Mouse (Mus musculus) layer of hippocampus, adult 18-20 months (tissue): ENCODE data around the gene Ajuba. TPM values are rescaled to one million over a fixed set of nuclear protein-coding genes. Genes with fewer than 3 reads are reported as not detected.
"Not testable (repeated sequence)": the region's sequence is repeated elsewhere in the genome, so short reads cannot be mapped to it uniquely, and the experiment has no call there.

Source experiments
- DNase-seq, 2 experiments: peaks; one replicate each; pipeline ENCODE4 v3.0.0; 2022; ENCODE audit warnings: low spot score in 2 of 2
- long read RNA-seq: library from polyadenylated mRNA; stranded (forward); transcript quantifications from one replicate; pipeline ENCODE4 v2.0.0, GENCODE M21; 2021
- total RNA-seq, 2 experiments: library from RNA; stranded (reverse); gene quantifications; 2 replicates each; pipeline ENCODE4 v1.2.3; 2021

The Ajuba gene
- total RNA-seq: under 1 TPM; 0.86 to 0.89 TPM
- long read RNA-seq, partial matches to known transcripts: 1 of 3 reads
- long read RNA-seq, other reads (novel, unspliced or antisense): 0 of 3 reads

DNA sequence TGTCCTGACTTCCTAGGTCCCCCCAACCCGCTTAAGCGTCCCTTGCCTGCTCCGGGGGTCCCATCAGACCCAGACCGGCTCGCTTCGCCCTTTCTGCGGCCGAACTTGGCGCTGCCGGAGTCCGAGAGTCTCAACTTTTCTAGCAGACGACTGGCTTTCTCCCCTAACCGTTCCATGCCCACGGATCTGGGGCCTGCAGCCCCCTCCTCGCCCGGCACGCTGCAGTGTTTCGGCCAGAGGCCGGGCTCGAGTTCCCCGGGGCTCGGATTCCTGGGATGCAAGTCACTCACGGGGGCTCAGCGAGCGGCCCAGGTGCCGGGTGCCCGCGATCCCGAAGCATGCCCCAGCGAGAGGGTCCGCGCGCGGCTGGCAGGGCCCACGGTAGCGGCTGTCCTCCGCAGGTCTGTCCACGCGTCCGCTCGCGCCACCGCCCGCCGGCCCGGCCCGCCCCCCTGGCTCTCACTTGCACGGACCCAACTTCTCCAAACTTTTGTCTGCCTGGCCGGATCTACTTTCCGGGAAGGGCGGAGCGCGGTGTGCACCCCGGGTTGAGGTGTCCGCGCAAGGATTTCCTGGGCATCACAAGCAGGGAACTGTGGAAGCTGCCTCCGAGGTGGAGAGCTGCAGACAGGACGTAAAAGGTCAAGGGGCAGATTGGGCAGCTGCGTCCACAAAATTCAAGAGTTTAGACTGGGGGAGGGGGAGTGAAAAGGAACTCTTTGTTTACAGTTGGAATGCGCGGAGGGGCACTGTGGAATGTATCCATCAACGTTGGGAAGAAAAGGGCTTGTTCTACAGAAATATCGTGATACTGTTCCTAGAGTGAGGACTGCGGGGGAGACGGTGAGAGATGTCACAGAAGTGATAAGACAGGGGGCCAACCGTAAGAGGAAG lies at the start of gene Ajuba:
Gene Ajuba (minus strand): TSS at position 470 of the 894 bp plus-strand sequence.
- peak in 1 of 2 experiments; percentile 67 for DNase-seq

DNA sequence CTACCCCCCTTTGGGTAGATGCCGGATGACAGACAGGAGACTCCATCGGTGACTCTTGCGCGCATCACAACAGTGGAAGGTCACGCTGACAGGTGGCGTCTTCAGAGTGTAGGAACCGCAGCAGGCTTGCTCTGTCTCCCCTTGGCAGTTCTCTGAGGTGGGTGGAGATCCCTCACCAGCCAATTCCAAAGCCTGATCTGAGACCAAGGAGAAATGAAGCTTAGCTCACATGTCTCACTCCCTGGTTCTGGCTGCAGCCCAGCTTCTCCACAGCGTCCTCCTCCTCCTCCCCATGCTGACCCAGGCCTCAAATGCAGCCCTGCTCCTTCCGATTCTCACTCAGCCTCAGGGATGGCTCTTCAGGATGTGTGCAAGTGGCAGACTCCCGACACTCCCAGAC lies 47.6 kb upstream of the Ajuba start:
- DNase-seq: no peak

DNA sequence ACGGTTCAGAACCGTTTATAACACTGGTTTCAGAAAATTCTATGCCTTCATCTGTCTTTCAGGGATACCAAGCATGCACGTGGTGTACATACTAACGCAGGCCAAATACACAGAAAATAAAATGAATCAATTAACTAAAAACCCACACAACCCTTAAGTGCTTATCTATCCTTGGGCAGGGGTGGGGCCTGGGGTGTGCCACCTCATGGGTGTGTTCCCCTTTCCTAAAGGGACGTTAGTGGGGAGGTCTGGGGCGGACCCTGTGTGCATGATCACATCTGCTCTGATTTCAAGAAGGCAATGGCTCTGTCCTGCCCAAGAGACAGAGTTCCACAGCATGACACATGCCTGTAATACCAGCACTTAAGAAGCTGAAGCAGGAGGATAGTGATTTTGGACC lies 46.0 kb upstream of the Ajuba start:
- no peak for DNase-seq

DNA sequence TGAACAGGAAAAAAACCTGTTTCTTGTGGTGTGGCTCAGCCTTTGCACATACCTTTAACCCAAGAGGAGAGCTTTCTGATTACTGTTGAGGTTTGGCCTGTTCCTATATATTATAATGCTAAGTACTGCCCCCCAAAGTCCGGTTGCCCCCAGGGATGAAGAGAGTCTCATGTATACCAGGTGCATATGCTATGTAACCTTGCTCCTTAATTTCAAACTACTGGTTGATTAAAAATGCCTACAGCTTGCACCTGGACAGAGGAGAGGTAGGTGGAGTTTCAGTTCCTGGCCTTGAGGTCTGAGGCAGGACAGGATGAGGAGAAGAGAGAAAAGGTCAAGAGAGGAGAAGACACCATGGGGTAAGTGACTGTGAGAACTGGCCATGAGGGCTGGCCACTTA lies 43.8 kb upstream of the Ajuba start, which contains the start of gene Psmb11:
Gene Psmb11 (plus strand): TSS at position 301 of the 400 bp plus-strand sequence.
- no peak for DNase-seq

DNA sequence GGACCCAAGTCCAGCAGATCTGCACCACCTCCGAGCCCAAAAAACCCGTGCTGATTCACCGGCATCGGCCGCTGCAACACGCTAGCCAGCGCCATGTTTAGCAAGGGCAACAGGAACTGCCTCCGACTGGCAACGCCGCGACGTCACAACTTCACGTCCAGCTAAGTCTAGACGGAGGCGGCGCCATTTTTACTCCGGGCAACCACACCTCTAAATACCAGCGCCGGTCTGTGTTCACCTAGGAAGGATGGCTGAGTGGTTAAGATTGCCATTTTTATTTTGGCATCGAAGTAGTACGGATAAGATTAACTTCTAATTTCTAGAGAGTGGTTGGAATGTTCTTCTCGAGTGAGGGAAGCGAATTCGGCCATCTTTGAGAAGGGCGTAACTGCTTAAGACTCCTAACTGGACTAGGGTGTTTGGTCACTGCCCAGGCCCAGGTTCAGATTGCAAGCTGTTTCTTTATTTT lies 40.6 kb upstream of the Ajuba start, which contains the start of gene Psmb5:
Gene Psmb5 (minus strand): TSS at position 126 of the 469 bp plus-strand sequence.
- peak; percentile 84 to 93 for DNase-seq

- DNase-seq: no peak
These were observed 40.0 kb upstream of the Ajuba start for GRCm38 (mm10) chr14:54617152-54617896.

- DNase-seq: no peak
These were observed 39.0 kb upstream of the Ajuba start for GRCm38 (mm10) chr14:54616226-54616825.

DNA sequence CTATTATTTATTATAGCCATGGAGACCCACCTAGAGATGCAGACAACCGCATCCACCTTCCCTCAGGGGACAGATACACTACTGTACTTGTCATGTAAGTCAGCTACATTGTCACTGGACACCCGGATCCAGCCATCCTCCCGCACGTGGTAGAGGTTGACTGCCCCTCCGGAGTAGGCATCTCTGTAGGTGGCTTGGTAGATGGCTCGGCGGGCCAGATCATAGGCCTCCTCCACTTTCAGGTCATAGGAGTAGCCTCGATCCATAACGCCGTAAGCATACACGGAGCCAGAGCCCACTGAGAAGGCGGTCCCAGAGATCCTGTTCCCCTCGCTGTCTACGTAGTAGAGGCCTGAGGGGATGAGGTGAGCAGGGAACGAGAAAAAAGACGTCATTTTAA lies 36.8 kb upstream of the Ajuba start:
- not testable (repeated sequence) for DNase-seq

- peak; percentile 75 to 87 for DNase-seq
These were observed 33.3 kb upstream of the Ajuba start for GRCm38 (mm10) chr14:54610648-54611047.

DNA sequence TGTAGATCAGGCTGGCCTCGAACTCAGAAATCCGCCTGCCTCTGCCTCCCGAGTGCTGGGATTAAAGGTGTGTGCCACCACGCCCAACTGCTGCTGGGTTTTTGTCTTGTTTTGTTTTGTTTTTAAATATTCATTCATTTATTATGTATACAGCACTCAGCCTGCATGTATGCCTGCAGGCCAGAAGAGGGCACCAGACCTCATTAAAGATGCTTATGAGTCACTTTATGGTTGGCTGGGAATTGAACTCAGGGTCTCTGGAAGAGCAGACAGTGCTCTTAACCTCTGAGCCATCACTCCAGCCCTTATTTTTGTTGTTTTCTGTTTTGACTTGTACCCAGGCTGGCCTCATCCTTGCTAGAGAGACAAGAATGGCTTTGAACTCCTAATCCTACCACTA lies 32.6 kb upstream of the Ajuba start:
- no peak for DNase-seq

DNA sequence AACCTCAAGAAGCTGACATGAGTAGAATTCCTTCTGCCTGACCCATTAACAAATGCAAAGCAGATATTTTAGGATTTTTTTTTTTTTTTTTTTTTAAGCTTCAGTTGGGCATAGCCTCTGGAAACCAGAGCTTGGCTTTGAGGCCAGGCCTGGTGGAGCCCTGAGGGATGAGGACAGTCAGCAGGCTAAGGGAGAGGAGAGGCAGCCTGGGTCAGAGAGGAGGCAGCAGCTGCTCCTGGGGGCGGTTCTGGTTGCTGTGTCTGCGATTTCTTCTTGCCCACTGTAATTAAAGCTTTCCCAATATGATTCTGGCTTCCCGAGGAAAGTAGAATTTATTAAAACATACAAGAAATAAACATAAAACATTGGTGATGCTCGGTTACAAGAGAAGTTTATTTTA lies 31.9 kb upstream of the Ajuba start:
- no peak for DNase-seq

GRCm38 (mm10) chr14:54607226-54607625 lies 29.9 kb upstream of the Ajuba start:
- no peak for DNase-seq

GRCm38 (mm10) chr14:54605752-54606321 lies 28.5 kb upstream of the Ajuba start, which contains the start of gene 4931414P19Rik:
Gene 4931414P19Rik, minus strand, starts transcription at chr14:54605993.
- DNase-seq: peak; percentile 54 to 74

DNA sequence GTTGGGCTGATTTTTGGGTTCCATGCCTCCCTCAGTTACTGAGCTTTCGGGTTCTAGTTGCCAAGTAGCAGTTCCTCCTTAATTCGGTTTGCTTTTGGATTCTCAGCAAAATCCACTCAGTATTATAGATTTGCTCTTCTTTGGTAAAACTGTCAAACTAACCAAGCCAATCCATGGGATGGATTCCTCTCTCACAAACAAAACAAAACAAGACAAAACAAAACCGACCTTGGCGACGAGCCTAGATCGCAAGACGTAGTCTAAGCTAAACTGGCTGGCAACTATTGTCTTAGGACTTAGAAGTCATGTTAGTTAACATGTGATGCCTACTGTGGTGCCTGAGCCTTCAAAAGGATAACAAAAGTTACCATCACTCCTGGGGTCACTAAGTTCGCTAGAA lies 26.3 kb upstream of the Ajuba start:
- no peak for DNase-seq

DNA sequence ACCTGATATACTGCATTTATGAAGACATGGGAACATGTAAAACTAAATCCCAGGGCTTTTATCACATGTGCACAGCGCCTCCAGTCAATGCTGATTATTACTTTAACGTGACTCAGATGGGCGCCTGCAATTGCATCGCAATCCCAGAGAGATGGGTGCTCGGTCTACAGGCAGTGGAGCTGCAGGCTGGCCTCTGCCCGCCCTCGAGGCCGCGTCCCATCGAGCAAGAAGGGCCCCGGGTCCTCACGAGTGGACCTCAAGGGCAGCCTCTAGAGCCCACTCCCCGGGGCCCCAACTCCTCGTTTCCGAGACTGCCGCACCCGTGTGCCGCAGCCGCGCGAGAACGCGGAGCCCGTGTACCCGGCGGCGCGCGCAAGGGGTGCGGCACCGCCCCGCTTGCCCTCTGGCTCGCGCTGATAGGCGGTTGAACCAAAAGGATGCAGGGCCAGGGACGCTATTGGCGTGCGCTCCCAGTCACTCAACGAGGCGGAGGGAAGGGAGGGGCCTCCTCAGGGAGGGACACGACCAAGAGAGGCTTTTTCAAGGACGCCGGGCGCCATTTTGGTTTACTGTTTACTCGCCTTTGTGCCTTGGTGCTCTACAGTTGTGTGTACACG lies 25.8 kb upstream of the Ajuba start:
- peak; percentile 94 to 98 for DNase-seq

DNA sequence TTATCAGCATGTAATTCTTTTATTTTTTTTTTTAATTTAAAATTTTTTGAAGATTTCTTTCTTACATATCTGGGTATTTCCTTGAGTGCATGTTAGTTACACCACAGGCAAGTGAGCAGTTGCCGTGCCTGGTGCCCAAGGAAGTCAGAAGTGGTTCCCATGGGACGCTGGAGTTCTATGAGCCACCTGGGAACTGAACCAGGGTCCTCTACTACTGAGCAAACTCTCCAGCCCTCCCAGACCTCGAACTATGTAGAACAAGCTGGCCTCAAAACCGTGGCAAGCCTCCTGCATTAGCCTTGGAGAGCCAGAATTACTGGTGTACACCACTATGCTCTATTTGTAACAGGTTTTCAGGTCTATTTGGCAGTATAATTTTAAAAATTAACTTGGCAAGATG lies 25.3 kb upstream of the Ajuba start:
- no peak for DNase-seq

DNA sequence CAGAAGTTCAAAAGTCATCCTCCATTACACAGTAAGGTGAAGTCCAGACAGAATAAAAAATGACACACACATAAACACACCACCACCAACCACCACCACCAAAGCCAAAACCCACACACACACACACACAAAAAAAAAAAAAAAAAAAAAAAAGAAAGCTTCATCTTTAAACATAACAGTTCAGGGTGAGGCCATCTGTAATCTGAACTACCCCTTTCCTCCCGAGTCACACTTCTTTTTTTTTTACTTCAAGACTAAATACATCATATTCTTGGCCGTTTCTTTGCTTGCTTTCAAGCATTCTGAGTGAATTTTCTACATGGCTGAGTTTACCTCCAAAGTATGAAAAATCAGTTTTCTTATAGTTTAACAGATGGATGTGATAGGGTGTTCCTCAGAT lies 24.2 kb upstream of the Ajuba start:
- no peak for DNase-seq

GRCm38 (mm10) chr14:54597084-54597483 lies 19.7 kb upstream of the Ajuba start:
- DNase-seq: no peak

DNA sequence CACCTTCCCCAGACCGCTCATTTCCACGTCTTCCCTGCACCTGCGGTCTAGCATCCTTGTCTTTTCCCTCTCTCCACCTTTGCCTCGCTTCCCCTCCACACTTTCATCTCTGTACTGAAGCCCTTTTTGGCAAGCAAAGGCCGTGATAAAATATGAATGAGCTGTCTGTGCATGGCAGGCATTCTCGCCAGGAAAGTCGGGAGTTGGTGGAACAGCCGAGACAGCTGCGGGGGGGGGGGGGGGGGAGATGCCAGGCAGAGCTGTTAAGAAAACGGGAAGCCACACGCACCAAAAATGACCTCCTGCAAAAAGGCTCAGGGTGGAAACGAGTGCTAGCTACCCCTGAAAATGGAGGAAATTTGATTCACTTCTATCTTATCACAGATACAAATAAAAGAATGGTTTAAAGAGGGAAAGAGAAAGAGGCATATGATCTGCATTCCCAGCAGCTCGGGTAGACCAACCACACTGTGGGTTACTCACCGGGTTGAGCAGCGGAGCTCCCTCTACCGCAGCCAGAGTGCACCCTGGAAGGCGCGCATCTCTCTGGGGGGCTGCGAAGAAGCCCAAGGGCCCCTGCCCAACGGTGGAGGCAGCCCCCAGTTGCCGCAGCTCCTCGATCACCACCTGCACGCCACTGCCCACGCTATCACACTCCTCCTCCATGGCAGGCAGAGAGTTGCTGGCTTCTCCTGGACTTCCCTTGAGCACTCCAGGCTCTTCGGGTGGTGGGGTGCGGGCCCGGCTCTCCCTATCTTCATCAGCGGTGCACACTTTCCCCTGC lies 17.5 kb upstream of the Ajuba start:
- peak in 1 of 2 experiments; percentile 49 for DNase-seq

DNA sequence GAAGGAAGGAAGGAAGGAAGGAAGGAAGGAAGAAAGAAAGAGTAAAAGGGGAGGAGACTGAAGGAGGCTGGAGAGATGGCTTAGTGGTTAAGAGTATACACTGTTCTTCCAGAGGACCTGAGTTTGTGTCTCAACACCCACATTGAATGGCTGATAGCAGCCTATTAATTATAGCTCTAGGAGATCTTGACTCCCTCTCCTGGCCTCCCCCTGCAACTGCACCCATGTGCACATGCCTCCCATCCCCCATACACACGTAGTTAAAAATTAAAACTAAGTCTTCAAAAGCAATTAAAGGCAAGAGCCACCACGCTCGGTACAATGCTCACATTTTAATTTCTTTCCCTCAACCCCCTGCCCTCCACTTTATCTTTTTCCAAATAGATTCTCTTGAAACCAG lies 16.7 kb upstream of the Ajuba start:
- no peak for DNase-seq
